Mouse (Mus musculus): Measurements from ENCODE around the gene Pkn3. TPM values are rescaled to one million over a fixed set of nuclear protein-coding genes. Genes with fewer than 3 reads are reported as not detected.
"Not testable (repeated sequence)": the region's sequence is repeated elsewhere in the genome, so short reads cannot be mapped to it uniquely, and the experiment has no call there.

Gene Pkn3
- polyA plus RNA-seq, 1 experiment from 2014 or later: 9.7 TPM

- not testable (repeated sequence) for H3K27me3 ChIP-seq (ENCODE audit: insufficient read depth, poor library complexity, severe bottlenecking); H3K4me1 ChIP-seq (replicated peaks); DNase-seq (ENCODE audit: low spot score); H3K27ac ChIP-seq; H3K4me3 ChIP-seq; H3K9me3 ChIP-seq
- H3K36me3 ChIP-seq: peaks cover 95% of the 10 kb centered on the region
- WGBS: 95% methylated on average over 4 of the region's 4 CpGs
Observed at GRCm38 (mm10) chr2:30140021-30140420, 62.5 kb downstream of the Pkn3 start.

Other genes with a start within 250 kb of the Pkn3 start
- 49.1 and 56.2 TPM in 2 replicates for gene Cercam, start 208.5 kb upstream of the Pkn3 start, polyA plus RNA-seq (2016; fragmentation: Nextera tagmentation; extraction: Ambion mirVana)
- gene Odf2, start 188.5 kb upstream of the Pkn3 start, polyA plus RNA-seq (2016; fragmentation: Nextera tagmentation; extraction: Ambion mirVana): 111 and 114 TPM in 2 replicates
- gene Gle1, start 142.3 kb upstream of the Pkn3 start, polyA plus RNA-seq (2016; fragmentation: Nextera tagmentation; extraction: Ambion mirVana): 73.7 and 79.2 TPM in 2 replicates
- gene Sptan1, start 112.1 kb upstream of the Pkn3 start, polyA plus RNA-seq (2016; fragmentation: Nextera tagmentation; extraction: Ambion mirVana): 115 and 120 TPM in 2 replicates
- 27.3 and 36.7 TPM in 2 replicates for gene Wdr34, start 28.8 kb upstream of the Pkn3 start, polyA plus RNA-seq (2016; fragmentation: Nextera tagmentation; extraction: Ambion mirVana)
- 607 and 799 TPM in 2 replicates for gene Set, start 20.3 kb upstream of the Pkn3 start, polyA plus RNA-seq (2016; fragmentation: Nextera tagmentation; extraction: Ambion mirVana)
- 37.6 and 41.5 TPM in 2 replicates for gene Zdhhc12, start 16.0 kb downstream of the Pkn3 start, polyA plus RNA-seq (2016; fragmentation: Nextera tagmentation; extraction: Ambion mirVana)
- 6.5 and 8.7 TPM in 2 replicates for gene Zer1, start 46.9 kb downstream of the Pkn3 start, polyA plus RNA-seq (2016; fragmentation: Nextera tagmentation; extraction: Ambion mirVana)
- 6.9 and 10.2 TPM in 2 replicates for gene Tbc1d13, start 56.1 kb downstream of the Pkn3 start, polyA plus RNA-seq (2016; fragmentation: Nextera tagmentation; extraction: Ambion mirVana)
- gene Endog, start 93.8 kb downstream of the Pkn3 start, polyA plus RNA-seq (2016; fragmentation: Nextera tagmentation; extraction: Ambion mirVana): 15.9 and 17.5 TPM in 2 replicates
- 79.7 and 87.6 TPM in 2 replicates for gene Spout1, start 100.8 kb downstream of the Pkn3 start, polyA plus RNA-seq (2016; fragmentation: Nextera tagmentation; extraction: Ambion mirVana)
- gene Kyat1, start 128.2 kb downstream of the Pkn3 start, polyA plus RNA-seq (2016; fragmentation: Nextera tagmentation; extraction: Ambion mirVana): 9.0 and 11.4 TPM in 2 replicates
- gene Lrrc8a, start 160.0 kb downstream of the Pkn3 start, polyA plus RNA-seq (2016; fragmentation: Nextera tagmentation; extraction: Ambion mirVana): 38.3 and 43.4 TPM in 2 replicates
- gene Gm28035, start 162.9 kb downstream of the Pkn3 start, polyA plus RNA-seq (2016; fragmentation: Nextera tagmentation; extraction: Ambion mirVana): 0.10 TPM in 1 of 2 replicates, not detected in the other
- gene Phyhd1, start 188.5 kb downstream of the Pkn3 start, polyA plus RNA-seq (2016; fragmentation: Nextera tagmentation; extraction: Ambion mirVana): 3.1 and 5.5 TPM in 2 replicates
- gene Gm28038, start 203.4 kb downstream of the Pkn3 start, polyA plus RNA-seq (2016; fragmentation: Nextera tagmentation; extraction: Ambion mirVana): not detected in 2 replicates
- gene Dolk, start 208.7 kb downstream of the Pkn3 start, polyA plus RNA-seq (2016; fragmentation: Nextera tagmentation; extraction: Ambion mirVana): 25.7 and 26.6 TPM in 2 replicates
- 62.2 and 62.6 TPM in 2 replicates for gene Nup188, start 208.7 kb downstream of the Pkn3 start, polyA plus RNA-seq (2016; fragmentation: Nextera tagmentation; extraction: Ambion mirVana)